ENCODE assay signal across 9 mouse cellular contexts in genomic region chr7:95091360-95091759, GRCm38 (mm10).
DNase-seq lines count a peak whose midpoint lies in the region; ATAC-seq and TF ChIP-seq lines count a peak whose summit lies in the region.
"Had no signal": no experiment of that assay in that cellular context is flagged by ENCODE, and none has a peak within 500 bp of the region (broad histone marks: within the 10 kb centered on the region; RNA-seq: fewer than 3 reads in every experiment).

No protein-coding gene starts in this region.

- TF ChIP-seq CTCF in hindbrain, postnatal 0 days (IDR thresholded peaks at IDR 0.05; ENCODE audit: low read depth): peak; percentile 56

- H3K27me3 ChIP-seq in hindbrain, postnatal 0 days (ENCODE audit: insufficient read depth, low read length): no peaks in the 10 kb centered on the region
- no peaks in the 10 kb centered on the region for H3K27me3 ChIP-seq in hindbrain, embryonic 16.5 days (replicated peaks; ENCODE audit: control insufficient read depth, insufficient read depth, low read length)
- H3K27me3 ChIP-seq: limb, embryonic 13.5 days had no signal

- H3K36me3 ChIP-seq in hindbrain, postnatal 0 days (ENCODE audit: insufficient read depth, low read length): no peaks in the 10 kb centered on the region
- H3K36me3 ChIP-seq in hindbrain, embryonic 16.5 days (ENCODE audit: control insufficient read depth, insufficient read depth, low read length): no peaks in the 10 kb centered on the region
- H3K36me3 ChIP-seq: limb, embryonic 13.5 days had no signal

- no peak overlapping the region for H3K4me3 ChIP-seq in hindbrain, postnatal 0 days (ENCODE audit: low read length)
- no peak overlapping the region for H3K4me3 ChIP-seq in hindbrain, embryonic 16.5 days (ENCODE audit: low read length)
- H3K4me3 ChIP-seq: limb, embryonic 13.5 days had no signal

- no peak overlapping the region for H3K27ac ChIP-seq in hindbrain, postnatal 0 days
- H3K27ac ChIP-seq in hindbrain, embryonic 16.5 days (ENCODE audit: low read depth, low read length): no peak overlapping the region
- H3K27ac ChIP-seq: limb, embryonic 13.5 days had no signal

- H3K4me1 ChIP-seq in hindbrain, postnatal 0 days (ENCODE audit: insufficient read depth, low read length): no peaks in the 10 kb centered on the region
- no peaks in the 10 kb centered on the region for H3K4me1 ChIP-seq in hindbrain, embryonic 16.5 days (ENCODE audit: control insufficient read depth, insufficient read depth, low read depth, low read length)
- H3K4me1 ChIP-seq: limb, embryonic 13.5 days had no signal

- peak; percentile 40 for DNase-seq in hindbrain, postnatal 0 days (ENCODE audit: low spot score)
- DNase-seq in A20 (ENCODE audit: low read depth, low spot score) (peak; percentile 1), WW6 (ENCODE audit: low read depth, low spot score) (peak; percentile 4)
- DNase-seq in heart, postnatal 4 days: peak; percentile 26
- DNase-seq in spleen, postnatal 10 days (ENCODE audit: low spot score in 2 of 2): no peak
- DNase-seq in urinary bladder, postnatal 10 days (ENCODE audit: low spot score): no peak

- H3K9me3 ChIP-seq in hindbrain, postnatal 0 days (ENCODE audit: low read length): no peaks in the 10 kb centered on the region
- no peaks in the 10 kb centered on the region for H3K9me3 ChIP-seq in hindbrain, embryonic 16.5 days (ENCODE audit: control insufficient read depth, low read length)
- H3K9me3 ChIP-seq: limb, embryonic 13.5 days had no signal

- H3K4me2 ChIP-seq in hindbrain, postnatal 0 days (ENCODE audit: low read depth, low read length): no peak overlapping the region
- H3K4me2 ChIP-seq in hindbrain, embryonic 16.5 days (ENCODE audit: low read length): no peak overlapping the region
- H3K4me2 ChIP-seq: limb, embryonic 13.5 days had no signal

- ATAC-seq in hindbrain, postnatal 0 days: no peak
- ATAC-seq in hindbrain, embryonic 16.5 days: no peak
- ATAC-seq in CD4-positive, CD25-positive, alpha-beta regulatory T cell, adult 4 months: no peak

- H3K9ac ChIP-seq in hindbrain, postnatal 0 days (replicated peaks; ENCODE audit: low read length): no peak overlapping the region
- H3K9ac ChIP-seq in hindbrain, embryonic 16.5 days (ENCODE audit: low read depth, low read length): no peak overlapping the region
- H3K9ac ChIP-seq: limb, embryonic 13.5 days had no signal

Comparison
In these comparisons a context has a peak if more than half of its experiments do, and no peak if none do; other contexts are left out.
1. DNase-seq: peak in hindbrain, postnatal 0 days (single experiment), A20 (single experiment), WW6 (single experiment) and heart, postnatal 4 days (single experiment); none in spleen, postnatal 10 days (0 of 2) and urinary bladder, postnatal 10 days (single experiment).